Mouse (Mus musculus): Measurements from ENCODE around the gene Adgrl2.

The Adgrl2 gene

GRCm38 (mm10) chr3:148871792-148872464, 118.4 kb downstream of the Adgrl2 start:
- no peak for DNase-seq

- no peak for DNase-seq
These were observed 122.7 kb downstream of the Adgrl2 start for GRCm38 (mm10) chr3:148867618-148868017.

GRCm38 (mm10) chr3:148866633-148867032, 123.7 kb downstream of the Adgrl2 start:
- no peak for DNase-seq

- no peak for DNase-seq
These were observed 124.3 kb downstream of the Adgrl2 start for GRCm38 (mm10) chr3:148866053-148866452.

GRCm38 (mm10) chr3:148865234-148865633, 125.1 kb downstream of the Adgrl2 start:
- no peak for DNase-seq

- no peak for DNase-seq
These were observed 128.5 kb downstream of the Adgrl2 start for GRCm38 (mm10) chr3:148861860-148862259.

GRCm38 (mm10) chr3:148854306-148854910, 135.9 kb downstream of the Adgrl2 start:
- DNase-seq, result no peak

- no peak for DNase-seq
These were observed 137.0 kb downstream of the Adgrl2 start for GRCm38 (mm10) chr3:148853372-148853771.

- no peak for DNase-seq
These were observed 137.8 kb downstream of the Adgrl2 start for GRCm38 (mm10) chr3:148852556-148852955.

GRCm38 (mm10) chr3:148850821-148851220, 139.5 kb downstream of the Adgrl2 start:
- no peak for DNase-seq

- DNase-seq, result no peak
These were observed 142.0 kb downstream of the Adgrl2 start for GRCm38 (mm10) chr3:148848366-148848765.

- no peak for DNase-seq
These were observed 146.2 kb downstream of the Adgrl2 start for GRCm38 (mm10) chr3:148844182-148844581.

GRCm38 (mm10) chr3:148842533-148842932, 147.8 kb downstream of the Adgrl2 start:
- DNase-seq, result no peak

GRCm38 (mm10) chr3:148838835-148839296, 151.5 kb downstream of the Adgrl2 start:
- no peak for DNase-seq

GRCm38 (mm10) chr3:148838095-148838834, 152.1 kb downstream of the Adgrl2 start:
- DNase-seq, result no peak

GRCm38 (mm10) chr3:148835136-148835535, 155.2 kb downstream of the Adgrl2 start:
- DNase-seq, result no peak

- no peak for DNase-seq
These were observed 157.1 kb downstream of the Adgrl2 start for GRCm38 (mm10) chr3:148833070-148833769.

GRCm38 (mm10) chr3:148832001-148832400, 158.4 kb downstream of the Adgrl2 start:
- DNase-seq, result no peak

- DNase-seq, result no peak
These were observed 161.8 kb downstream of the Adgrl2 start for GRCm38 (mm10) chr3:148828519-148828918.

GRCm38 (mm10) chr3:148823551-148823950, 166.8 kb downstream of the Adgrl2 start:
- DNase-seq, result no peak

- no peak for DNase-seq
These were observed 168.7 kb downstream of the Adgrl2 start for GRCm38 (mm10) chr3:148821632-148822031.

GRCm38 (mm10) chr3:148819323-148820046, 170.9 kb downstream of the Adgrl2 start:
- DNase-seq, result no peak

Measured in kidney, adult 18-20 months (tissue).